Mouse (Mus musculus): ENCODE results near the gene Evi5l. TPM values are rescaled to one million over a fixed set of nuclear protein-coding genes. Genes with fewer than 3 reads are reported as not detected.
A peak's percentile ranks its signal among the peaks of the same experiment; 100 is the strongest.
"Not testable (repeated sequence)": the region's sequence is repeated elsewhere in the genome, so short reads cannot be mapped to it uniquely, and the experiment has no call there.

Gene Evi5l
- total RNA-seq, 2 experiments from 2014 or later, result 29.6 to 46.0 TPM

- DNase-seq, result no peak
Measured at GRCm38 (mm10) chr8:4239193-4239890, 73.0 kb downstream of the Evi5l start.

- no peak for DNase-seq
Measured at GRCm38 (mm10) chr8:4245061-4245460, 78.7 kb downstream of the Evi5l start.

GRCm38 (mm10) chr8:4245737-4246136 is 79.4 kb downstream of the Evi5l start:
- DNase-seq, result no peak

GRCm38 (mm10) chr8:4247241-4247640 is 80.9 kb downstream of the Evi5l start:
- no peak for DNase-seq

- peak; percentile 43 for DNase-seq
Measured at GRCm38 (mm10) chr8:4247951-4248540, 81.7 kb downstream of the Evi5l start, which contains the start of gene Tgfbr3l. Tgfbr3l (plus strand) TSS chr8:4248214.

- peak; percentile 73 for DNase-seq
Measured at GRCm38 (mm10) chr8:4249213-4249612, 82.8 kb downstream of the Evi5l start.

- DNase-seq, result peak; percentile 92
Measured at GRCm38 (mm10) chr8:4250306-4250970, 84.1 kb downstream of the Evi5l start.

- no peak for DNase-seq
Measured at GRCm38 (mm10) chr8:4252116-4252760, 85.9 kb downstream of the Evi5l start.

GRCm38 (mm10) chr8:4252934-4253841 is 86.8 kb downstream of the Evi5l start, which contains the start of gene Snapc2:
Snapc2 (plus strand) TSS chr8:4253080.
- peak; percentile 98 for DNase-seq

- DNase-seq, result peak; percentile 76
Measured at GRCm38 (mm10) chr8:4254001-4254400, 87.6 kb downstream of the Evi5l start.

GRCm38 (mm10) chr8:4255471-4255870 is 89.1 kb downstream of the Evi5l start:
- not testable (repeated sequence) for DNase-seq

- no peak for DNase-seq
Measured at GRCm38 (mm10) chr8:4256911-4257310, 90.5 kb downstream of the Evi5l start.

GRCm38 (mm10) chr8:4257350-4257749 is 91.0 kb downstream of the Evi5l start:
- no peak for DNase-seq

GRCm38 (mm10) chr8:4258233-4258632 is 91.9 kb downstream of the Evi5l start:
- peak; percentile 86 for DNase-seq

GRCm38 (mm10) chr8:4258678-4259077 is 92.3 kb downstream of the Evi5l start:
- DNase-seq, result peak; percentile 35

GRCm38 (mm10) chr8:4259125-4259804 is 92.9 kb downstream of the Evi5l start, which contains the start of gene Ctxn1:
Ctxn1 (minus strand) TSS chr8:4259274.
- DNase-seq, result peak; percentile 99

- no peak for DNase-seq
Measured at GRCm38 (mm10) chr8:4259805-4260170, 93.4 kb downstream of the Evi5l start.
